8 mouse cellular contexts compared by ENCODE assay signal in the genomic region with DNA sequence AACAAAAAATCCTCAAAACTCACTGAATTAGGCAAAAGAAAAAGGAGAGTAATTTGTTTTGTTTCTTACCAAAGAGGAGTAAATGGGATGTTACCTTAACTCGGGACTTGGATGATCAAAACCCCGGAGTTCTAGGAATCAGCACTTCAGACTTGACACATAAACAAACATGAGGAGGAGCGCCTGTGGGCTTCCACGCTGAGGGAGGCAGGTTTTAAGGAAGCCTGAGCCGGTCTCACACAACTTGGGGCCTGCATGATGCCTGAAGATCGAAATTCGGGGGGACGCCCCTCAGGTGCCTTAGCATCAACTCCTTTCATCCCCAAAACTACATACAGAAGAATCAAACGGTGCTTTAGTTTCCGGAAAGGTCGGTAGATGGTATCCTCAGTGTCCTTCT.
A peak's percentile ranks its signal among the peaks of the same experiment; 100 is the strongest.
DNase-seq lines count a peak whose midpoint lies in the region; ATAC-seq and TF ChIP-seq lines count a peak whose summit lies in the region.

No protein-coding gene starts in this region.

- TF ChIP-seq CTCF in gastrocnemius, adult 2 months (IDR thresholded peaks at IDR 0.05), result no peak

- WGBS in hindbrain, embryonic 14.5 days, result 13% methylated on average over 11 of the region's 11 CpGs
- WGBS in midbrain, embryonic 10.5 days, result 12% methylated on average over 11 of the region's 11 CpGs

- peak overlapping the region; percentile 76 for H3K27ac ChIP-seq in gastrocnemius, adult 2 months
- H3K27ac ChIP-seq in hindbrain, embryonic 14.5 days, result peak overlapping the region; percentile 87
- H3K27ac ChIP-seq in midbrain, embryonic 10.5 days (replicated peaks), result peak overlapping the region; percentile 83

- H3K36me3 ChIP-seq in hindbrain, embryonic 14.5 days (replicated peaks; ENCODE audit: control insufficient read depth, insufficient read depth), result no peaks in the 10 kb centered on the region
- no peaks in the 10 kb centered on the region for H3K36me3 ChIP-seq in midbrain, embryonic 10.5 days

- DNase-seq in gastrocnemius, adult 2 months, result no peak
- DNase-seq in gastrocnemius, postnatal 10 days, result no peak
- DNase-seq in Muller cell, postnatal 12 days (ENCODE audit: inconsistent ontology term), result peak; percentile 12
- no peak for DNase-seq in hindbrain, embryonic 14.5 days (ENCODE audit: low spot score)
- no peak for DNase-seq in midbrain, embryonic 10.5 days (ENCODE audit: low spot score)
- no peak for DNase-seq in ovary, postnatal 14 days (ENCODE audit: low spot score)
- no peak for DNase-seq in c-Kit-positive CD71-positive TER-119-positive erythroid progenitor cells, embryonic 14.5 days (ENCODE audit: low spot score)
- no peak for DNase-seq in gastrocnemius, postnatal 25 days

- intact Hi-C loops in gastrocnemius, adult 2 months (cut with DNase I), result no loop called here

- peak overlapping the region; percentile 69 for H3K4me3 ChIP-seq in gastrocnemius, adult 2 months
- H3K4me3 ChIP-seq in hindbrain, embryonic 14.5 days (replicated peaks; ENCODE audit: low read length), result peak overlapping the region; percentile 44
- peak overlapping the region; percentile 58 for H3K4me3 ChIP-seq in midbrain, embryonic 10.5 days

- no peaks in the 10 kb centered on the region for H3K9me3 ChIP-seq in hindbrain, embryonic 14.5 days (ENCODE audit: control insufficient read depth, low read length)
- H3K9me3 ChIP-seq in midbrain, embryonic 10.5 days (replicated peaks), result no peaks in the 10 kb centered on the region

- H3K27me3 ChIP-seq in hindbrain, embryonic 14.5 days (ENCODE audit: control insufficient read depth, insufficient read depth, low read length), result no peaks in the 10 kb centered on the region
- H3K27me3 ChIP-seq in midbrain, embryonic 10.5 days (ENCODE audit: low read depth, poor library complexity, severe bottlenecking), result peaks cover 11% of the 10 kb centered on the region; the same call in 1 of the 2 replicates

- H3K4me1 ChIP-seq in hindbrain, embryonic 14.5 days (replicated peaks; ENCODE audit: control insufficient read depth, insufficient read depth, low read length), result peaks cover 28% of the 10 kb centered on the region
- peaks cover 40% of the 10 kb centered on the region for H3K4me1 ChIP-seq in midbrain, embryonic 10.5 days

- no peak for ATAC-seq in hindbrain, embryonic 14.5 days (ENCODE audit: low FRiP score)

- H3K4me2 ChIP-seq in hindbrain, embryonic 14.5 days (replicated peaks), result peak overlapping the region; percentile 79

- H3K9ac ChIP-seq in hindbrain, embryonic 14.5 days, result peak overlapping the region; percentile 66
